Mouse (Mus musculus) forebrain, embryonic 12.5 days (tissue): ENCODE results near the gene Fanca. TPM values are rescaled to one million over a fixed set of nuclear protein-coding genes. Genes with fewer than 3 reads are reported as not detected.
"Not testable (repeated sequence)": the region's sequence is repeated elsewhere in the genome, so short reads cannot be mapped to it uniquely, and the experiment has no call there.

Source experiments
- ATAC-seq: fragments of 200-750 bp; cut with Nextera tagmentation; 2 replicates; pipeline ENCODE4 v1.8.0; 2017; ENCODE audit warnings: moderate TSS enrichment; ENCODE audit not compliant: low FRiP score
- H3K27ac ChIP-seq: fragments of 300-500 bp; sonication (generic); 2 replicates; pipeline ENCODE4 v1.5.1; 2016; ENCODE audit warnings: mild to moderate bottlenecking
- H3K27me3 ChIP-seq: fragments of 300-500 bp; sonication (generic); 2 replicates; pipeline ENCODE4 v1.6.1; 2016; ENCODE audit warnings: mild to moderate bottlenecking
- H3K36me3 ChIP-seq: fragments of 300-500 bp; sonication (generic); replicated peaks from 2 replicates; pipeline ENCODE4 v1.6.1; 2016; ENCODE audit warnings: mild to moderate bottlenecking
- H3K4me1 ChIP-seq: fragments of 300-500 bp; sonication (generic); 2 replicates; pipeline ENCODE4 v1.6.1; 2016
- H3K4me2 ChIP-seq: fragments of 300-500 bp; sonication (generic); 2 replicates; pipeline ENCODE4 v1.6.1; 2016; ENCODE audit warnings: mild to moderate bottlenecking, moderate library complexity
- H3K4me3 ChIP-seq: fragments of 300-500 bp; sonication (generic); replicated peaks from 2 replicates; pipeline ENCODE4 v1.5.1; 2016; ENCODE audit warnings: mild to moderate bottlenecking
- H3K9ac ChIP-seq: fragments of 300-500 bp; sonication (generic); 2 replicates; pipeline ENCODE4 v1.6.1; 2016; ENCODE audit warnings: mild to moderate bottlenecking
- H3K9me3 ChIP-seq: fragments of 300-500 bp; sonication (generic); 2 replicates; pipeline ENCODE4 v1.6.1; 2016
- WGBS: fragments of 180-500 bp; shearing (Covaris S2); methylation state at CpG from one replicate; pipeline ENCODE4 v1.1.7; 2016; 5-methylcytosine and 5-hydroxymethylcytosine counted together
- polyA plus RNA-seq: library from polyadenylated mRNA; unstranded; fragments of >200 nt; fragmentation: Nextera tagmentation; extraction: Ambion mirVana; gene quantifications from 2 replicates; pipeline ENCODE4 v1.2.1, GENCODE M21; 2016

Fanca gene
- polyA plus RNA-seq, 1 experiment from 2014 or later = 40.5 TPM

- Histone ChIP-seq H3K9ac (peak within 1 kb of the TSS; percentile 50), H3K36me3 (no peaks in the 10 kb centered on the region), H3K4me3 (peak within 1 kb of the TSS; percentile 46), H3K27ac (no peak within 1 kb of the TSS), H3K9me3 (no peaks in the 10 kb centered on the region), H3K4me1 (peaks cover 20% of the 10 kb centered on the region), H3K27me3 (peaks cover 46% of the 10 kb centered on the region), H3K4me2 (peak within 1 kb of the TSS; percentile 83)
- ATAC-seq = peak; percentile 83
- WGBS = 2% methylated on average over 57 of the region's 57 CpGs
These were observed 82.6 kb downstream of the Fanca start, which contains the start of gene Spata2l for GRCm38 (mm10) chr8:123235520-123236497. Gene Spata2l (minus strand): TSS chr8:123236233.

- WGBS = 37% methylated on average over 13 of the region's 13 CpGs
- Histone ChIP-seq H3K4me1 (peaks cover 20% of the 10 kb centered on the region), H3K27ac (no peak overlapping the region), H3K9me3 (no peaks in the 10 kb centered on the region), H3K9ac (no peak overlapping the region; the same call in 1 of the 2 replicates), H3K4me2 (peak overlapping the region; percentile 83), H3K27me3 (peaks cover 46% of the 10 kb centered on the region), H3K4me3 (peak overlapping the region; percentile 46), H3K36me3 (0 out of 2 replicates have a peak, but pooled peaks cover 3% of the 10 kb centered on the region)
- ATAC-seq = no peak
These were observed 83.4 kb downstream of the Fanca start for GRCm38 (mm10) chr8:123234918-123235519.

- Histone ChIP-seq H3K4me2 (no peak overlapping the region), H3K4me3 (no peak overlapping the region), H3K27me3 (peaks cover 46% of the 10 kb centered on the region), H3K4me1 (peaks cover 20% of the 10 kb centered on the region), H3K9me3 (no peaks in the 10 kb centered on the region), H3K27ac (no peak overlapping the region), H3K9ac (no peak overlapping the region), H3K36me3 (peaks cover 9% of the 10 kb centered on the region; the same call in 1 of the 2 replicates)
- ATAC-seq = no peak
- WGBS = 81% methylated on average over 11 of the region's 11 CpGs
These were observed 84.6 kb downstream of the Fanca start for GRCm38 (mm10) chr8:123233760-123234159.

GRCm38 (mm10) chr8:123233300-123233699, 85.1 kb downstream of the Fanca start:
- Histone ChIP-seq H3K9ac (no peak overlapping the region), H3K9me3 (no peaks in the 10 kb centered on the region), H3K36me3 (peaks cover 12% of the 10 kb centered on the region), H3K4me2 (no peak overlapping the region), H3K4me3 (no peak overlapping the region), H3K27ac (no peak overlapping the region), H3K4me1 (peaks cover 20% of the 10 kb centered on the region), H3K27me3 (peaks cover 46% of the 10 kb centered on the region)
- 64% methylated on average over 13 of the region's 13 CpGs for WGBS
- ATAC-seq = no peak

- Histone ChIP-seq H3K4me2 (no peak overlapping the region), H3K9me3 (no peaks in the 10 kb centered on the region), H3K36me3 (peaks cover 16% of the 10 kb centered on the region), H3K4me3 (no peak overlapping the region), H3K9ac (no peak overlapping the region), H3K4me1 (peaks cover 20% of the 10 kb centered on the region), H3K27me3 (peaks cover 46% of the 10 kb centered on the region), H3K27ac (no peak overlapping the region)
- no peak for ATAC-seq
- 62% methylated on average over 7 of the region's 7 CpGs for WGBS
These were observed 85.8 kb downstream of the Fanca start for GRCm38 (mm10) chr8:123232553-123232952.

GRCm38 (mm10) chr8:123231742-123232141, 86.6 kb downstream of the Fanca start:
- Histone ChIP-seq H3K9me3 (no peaks in the 10 kb centered on the region), H3K4me1 (peaks cover 20% of the 10 kb centered on the region), H3K4me2 (no peak overlapping the region), H3K27ac (no peak overlapping the region), H3K27me3 (peaks cover 42% of the 10 kb centered on the region), H3K9ac (no peak overlapping the region), H3K36me3 (peaks cover 24% of the 10 kb centered on the region), H3K4me3 (no peak overlapping the region)
- 66% methylated on average over 5 of the region's 5 CpGs for WGBS
- ATAC-seq = no peak

- Histone ChIP-seq H3K36me3 (peaks cover 27% of the 10 kb centered on the region), H3K27me3 (peaks cover 28% of the 10 kb centered on the region), H3K4me1 (peaks cover 13% of the 10 kb centered on the region)
- not testable (repeated sequence) for H3K9ac ChIP-seq, H3K4me3 ChIP-seq, H3K9me3 ChIP-seq, H3K27ac ChIP-seq, ATAC-seq, H3K4me2 ChIP-seq
- 87% methylated on average over 11 of the region's 11 CpGs for WGBS
These were observed 88.0 kb downstream of the Fanca start for GRCm38 (mm10) chr8:123230326-123230725.

- H3K27me3 ChIP-seq = peaks cover 8% of the 10 kb centered on the region
- ATAC-seq = no peak
- no peak overlapping the region for H3K4me3 ChIP-seq
- no peak overlapping the region for H3K4me2 ChIP-seq
- H3K27ac ChIP-seq = no peak overlapping the region
- peaks cover 27% of the 10 kb centered on the region for H3K36me3 ChIP-seq
- no peak overlapping the region for H3K9ac ChIP-seq
- 100% methylated on average over 1 of the region's 1 CpGs for WGBS
- no peaks in the 10 kb centered on the region for H3K9me3 ChIP-seq
- H3K4me1 ChIP-seq = peaks cover 12% of the 10 kb centered on the region
These were observed 90.0 kb downstream of the Fanca start for GRCm38 (mm10) chr8:123228416-123228815.

GRCm38 (mm10) chr8:123224278-123225266, 93.8 kb downstream of the Fanca start, which contains the start of gene Cdk10:
Gene Cdk10 (plus strand): TSS chr8:123224842.
- H3K36me3 ChIP-seq = peaks cover 24% of the 10 kb centered on the region
- H3K9me3 ChIP-seq = no peaks in the 10 kb centered on the region
- peak; percentile 92 for ATAC-seq
- H3K9ac ChIP-seq = peak within 1 kb of the TSS; percentile 95
- H3K4me2 ChIP-seq = peak within 1 kb of the TSS; percentile 95
- H3K4me1 ChIP-seq = peaks cover 12% of the 10 kb centered on the region
- H3K27me3 ChIP-seq = no peaks in the 10 kb centered on the region
- peak within 1 kb of the TSS; percentile 84 for H3K27ac ChIP-seq
- WGBS = 3% methylated on average over 59 of the region's 59 CpGs
- peak within 1 kb of the TSS; percentile 85 for H3K4me3 ChIP-seq

GRCm38 (mm10) chr8:123220917-123221316, 97.5 kb downstream of the Fanca start:
- H3K9me3 ChIP-seq = no peaks in the 10 kb centered on the region
- WGBS = 94% methylated on average over 1 of the region's 1 CpGs

More at GRCm38 (mm10) chr8:123220917-123221316, 97.5 kb downstream of the Fanca start:
- Histone ChIP-seq H3K4me2 (no peak overlapping the region), H3K27ac (no peak overlapping the region), H3K36me3 (no peaks in the 10 kb centered on the region), H3K4me3 (no peak overlapping the region), H3K27me3 (no peaks in the 10 kb centered on the region), H3K4me1 (peaks cover 12% of the 10 kb centered on the region), H3K9ac (no peak overlapping the region)
- ATAC-seq = no peak
